In genomic region chr19:46983352-46983965, GRCm38 (mm10) we compare ENCODE assay signal across 10 mouse cellular contexts. TPM values are rescaled to one million over a fixed set of nuclear protein-coding genes. Genes with fewer than 3 reads are reported as not detected.
DNase-seq lines count a peak whose midpoint lies in the region; ATAC-seq and TF ChIP-seq lines count a peak whose summit lies in the region.
"Had no signal": no experiment of that assay in that cellular context is flagged by ENCODE, and none has a peak within 500 bp of the region (broad histone marks: within the 10 kb centered on the region; RNA-seq: fewer than 3 reads in every experiment).

No protein-coding gene starts in this region.

- 28% methylated on average over 14 of the region's 14 CpGs for WGBS in kidney, embryonic 14.5 days
- WGBS in embryonic facial prominence, embryonic 13.5 days: 42% methylated on average over 14 of the region's 14 CpGs
- WGBS in liver, embryonic 13.5 days (ENCODE audit: insufficient replicate concordance): 49% methylated on average over 14 of the region's 14 CpGs
- WGBS in hindbrain, embryonic 11.5 days: 53% methylated on average over 14 of the region's 14 CpGs

- no peaks in the 10 kb centered on the region for H3K9me3 ChIP-seq in kidney, embryonic 14.5 days (ENCODE audit: control insufficient read depth, low read length)
- H3K9me3 ChIP-seq in ES-E14 (ENCODE audit: control insufficient read depth, insufficient read depth, low read depth, low read length): no peaks in the 10 kb centered on the region
- H3K9me3 ChIP-seq in embryonic facial prominence, embryonic 13.5 days: no peaks in the 10 kb centered on the region
- H3K9me3 ChIP-seq in liver, embryonic 13.5 days (replicated peaks): no peaks in the 10 kb centered on the region
- H3K9me3 ChIP-seq in hindbrain, embryonic 11.5 days (ENCODE audit: control insufficient read depth, low read length): no peaks in the 10 kb centered on the region
- H3K9me3 ChIP-seq: limb, embryonic 12.5 days had no signal

- no peak overlapping the region for H3K4me3 ChIP-seq in kidney, embryonic 14.5 days (ENCODE audit: low read length)
- peak overlapping the region in 1 of 2 experiments; percentile 11; a peak in 2 of 4 replicates for H3K4me3 ChIP-seq in ES-E14 (ENCODE audit: insufficient read depth in 1 of 2, low read depth in 1 of 2, low read length in 2 of 2, poor library complexity in 1 of 2, severe bottlenecking in 1 of 2)
- H3K4me3 ChIP-seq in embryonic facial prominence, embryonic 13.5 days: no peak overlapping the region
- H3K4me3 ChIP-seq in liver, embryonic 13.5 days (replicated peaks): peak overlapping the region; percentile 35; the same call in 1 of the 2 replicates
- no peak overlapping the region for H3K4me3 ChIP-seq in hindbrain, embryonic 11.5 days (ENCODE audit: low read depth, low read length)
- H3K4me3 ChIP-seq: limb, embryonic 12.5 days had no signal

- H3K9ac ChIP-seq in kidney, embryonic 14.5 days (ENCODE audit: low read depth, low read length): no peak overlapping the region
- peak overlapping the region; percentile 2; the same call in 1 of the 2 replicates for H3K9ac ChIP-seq in ES-E14 (ENCODE audit: insufficient read depth, low read depth, low read length, poor library complexity, severe bottlenecking)
- no peak overlapping the region for H3K9ac ChIP-seq in embryonic facial prominence, embryonic 13.5 days
- peak overlapping the region; percentile 20 for H3K9ac ChIP-seq in liver, embryonic 13.5 days
- H3K9ac ChIP-seq in hindbrain, embryonic 11.5 days (ENCODE audit: low read depth, low read length): no peak overlapping the region
- H3K9ac ChIP-seq: limb, embryonic 12.5 days had no signal

- H3K4me1 ChIP-seq in kidney, embryonic 14.5 days (ENCODE audit: control insufficient read depth, insufficient read depth, low read length): peaks cover 14% of the 10 kb centered on the region
- H3K4me1 ChIP-seq in ES-E14 (ENCODE audit: control insufficient read depth in 2 of 2, insufficient read depth in 2 of 2, low read length in 2 of 2, poor library complexity in 1 of 2): peaks cover 8 to 25% of the 10 kb centered on the region in 2 experiments; a peak in 3 of 4 replicates
- peaks cover 12% of the 10 kb centered on the region for H3K4me1 ChIP-seq in embryonic facial prominence, embryonic 13.5 days
- peaks cover 88% of the 10 kb centered on the region for H3K4me1 ChIP-seq in liver, embryonic 13.5 days (replicated peaks)
- H3K4me1 ChIP-seq in hindbrain, embryonic 11.5 days (replicated peaks; ENCODE audit: control insufficient read depth, insufficient read depth, low read length): peaks cover under 1% of the 10 kb centered on the region; the same call in 1 of the 2 replicates

- ATAC-seq in kidney, embryonic 14.5 days (ENCODE audit: low FRiP score, low TSS enrichment): no peak
- ATAC-seq in embryonic facial prominence, embryonic 13.5 days (ENCODE audit: insufficient number of reproducible peaks, insufficient read depth, low FRiP score, low TSS enrichment, low read depth): no peak
- ATAC-seq in liver, embryonic 13.5 days (ENCODE audit: low read depth): no peak
- no peak for ATAC-seq in hindbrain, embryonic 11.5 days (ENCODE audit: low FRiP score)

- H3K4me2 ChIP-seq in kidney, embryonic 14.5 days (replicated peaks; ENCODE audit: low read depth, low read length): no peak overlapping the region
- H3K4me2 ChIP-seq in embryonic facial prominence, embryonic 13.5 days: no peak overlapping the region; the same call in 1 of the 2 replicates
- peak overlapping the region; percentile 61 for H3K4me2 ChIP-seq in liver, embryonic 13.5 days
- no peak overlapping the region for H3K4me2 ChIP-seq in hindbrain, embryonic 11.5 days (replicated peaks; ENCODE audit: low read depth, low read length)

- DNase-seq in kidney, adult 8-10 months: no peak
- DNase-seq in ES-E14 (ENCODE audit: low read depth, low spot score): no peak
- no peak for DNase-seq in liver, embryonic 13.5 days
- DNase-seq in gastrocnemius, adult 8-10 months (ENCODE audit: low spot score in 2 of 2): no peak
- no peak for DNase-seq in hindbrain, embryonic 11.5 days (ENCODE audit: low spot score)
- DNase-seq in cerebellum, adult 8-10 months: no peak

- no peaks in the 10 kb centered on the region for H3K27me3 ChIP-seq in kidney, embryonic 14.5 days (ENCODE audit: control insufficient read depth, insufficient read depth, low read length)
- H3K27me3 ChIP-seq in embryonic facial prominence, embryonic 13.5 days: no peaks in the 10 kb centered on the region
- no peaks in the 10 kb centered on the region for H3K27me3 ChIP-seq in liver, embryonic 13.5 days
- H3K27me3 ChIP-seq in hindbrain, embryonic 11.5 days (ENCODE audit: control insufficient read depth, insufficient read depth, low read length): no peaks in the 10 kb centered on the region
- H3K27me3 ChIP-seq: limb, embryonic 12.5 days had no signal

- in situ Hi-C loops in ES-E14 (cut with MboI; ENCODE audit: low sequenced_read_pairs in 2 of 2, unreplicated experiment in 2 of 2): loop anchor here in 1 of 2 experiments (10.0 kb wide), 1 partner anchor 219 kb away; the partner anchor contains the start of gene Cnnm2

- H3K36me3 ChIP-seq in kidney, embryonic 14.5 days (ENCODE audit: control insufficient read depth, insufficient read depth, low read length): no peaks in the 10 kb centered on the region
- no peaks in the 10 kb centered on the region for H3K36me3 ChIP-seq in ES-E14 (ENCODE audit: control insufficient read depth, insufficient read depth, low read length, poor library complexity, severe bottlenecking)
- H3K36me3 ChIP-seq in embryonic facial prominence, embryonic 13.5 days: no peaks in the 10 kb centered on the region
- no peaks in the 10 kb centered on the region for H3K36me3 ChIP-seq in liver, embryonic 13.5 days
- no peaks in the 10 kb centered on the region for H3K36me3 ChIP-seq in hindbrain, embryonic 11.5 days (ENCODE audit: control insufficient read depth, insufficient read depth, low read length)
- H3K36me3 ChIP-seq: limb, embryonic 12.5 days had no signal

- peak overlapping the region; percentile 78 for H3K27ac ChIP-seq in kidney, embryonic 14.5 days (ENCODE audit: low read depth, low read length)
- H3K27ac ChIP-seq in ES-E14 (ENCODE audit: insufficient read depth, low read depth, low read length, poor library complexity, severe bottlenecking): peak overlapping the region; percentile 16
- H3K27ac ChIP-seq in embryonic facial prominence, embryonic 13.5 days: peak overlapping the region; percentile 34; the same call in 1 of the 2 replicates
- peak overlapping the region; percentile 86 for H3K27ac ChIP-seq in liver, embryonic 13.5 days
- no peak overlapping the region for H3K27ac ChIP-seq in hindbrain, embryonic 11.5 days (ENCODE audit: low read depth, low read length)
- H3K27ac ChIP-seq: limb, embryonic 12.5 days had no signal

TF ChIP-seq in ES-E14, 5 proteins besides CTCF, POLR2A, EP300 and RAD21:
- no peak for TF ChIP-seq ZNF384 (IDR thresholded peaks at IDR 0.05; ENCODE audit: low read depth, low read length)
- TF ChIP-seq CHD2 (IDR thresholded peaks at IDR 0.05; ENCODE audit: low read depth, low read length): no peak
- TF ChIP-seq MAFK (IDR thresholded peaks at IDR 0.05; ENCODE audit: insufficient read depth, low read depth, low read length): no peak
- TF ChIP-seq ZC3H11A (IDR thresholded peaks at IDR 0.05; ENCODE audit: borderline replicate concordance, low read depth, low read length): no peak
- TF ChIP-seq HCFC1 (IDR thresholded peaks at IDR 0.05; ENCODE audit: borderline replicate concordance, insufficient read depth, low read length): no peak

RNA-seq across cellular contexts. Expression of gene Ina, which starts 31.0 kb away (rescaled TPM):
- polyA plus RNA-seq in kidney, embryonic 14.5 days (2014; fragmentation: Nextera tagmentation; extraction: Ambion mirVana): 0.31 and 0.41 TPM in 2 replicates
- 9.8 and 18.4 TPM in 2 replicates for total RNA-seq in ES-E14 (2012; rRNA removed)
- polyA plus RNA-seq in embryonic facial prominence, embryonic 13.5 days (2015; fragmentation: Nextera tagmentation; extraction: Ambion mirVana): 8.4 TPM in 2 replicates
- 0.58 and 0.71 TPM in 2 replicates for polyA plus RNA-seq in liver, embryonic 13.5 days (2015; fragmentation: Nextera tagmentation; extraction: Ambion mirVana)
- total RNA-seq in gastrocnemius, adult 8-10 months (2022): not detected
- polyA plus RNA-seq in hindbrain, embryonic 11.5 days (2014; fragmentation: Nextera tagmentation; extraction: Ambion mirVana): 266 and 290 TPM in 2 replicates
- total RNA-seq: granulocyte monocyte progenitor cell, adult 5-6 weeks had no signal

RNA-seq across cellular contexts. Expression of gene Nt5c2, which starts 31.5 kb away (rescaled TPM):
- 61.5 and 80.2 TPM in 2 replicates for polyA plus RNA-seq in kidney, embryonic 14.5 days (2014; fragmentation: Nextera tagmentation; extraction: Ambion mirVana)
- total RNA-seq in ES-E14 (2012; rRNA removed): 26.9 and 27.0 TPM in 2 replicates
- 69.1 and 77.3 TPM in 2 replicates for polyA plus RNA-seq in embryonic facial prominence, embryonic 13.5 days (2015; fragmentation: Nextera tagmentation; extraction: Ambion mirVana)
- polyA plus RNA-seq in liver, embryonic 13.5 days (2015; fragmentation: Nextera tagmentation; extraction: Ambion mirVana): 61.0 and 69.1 TPM in 2 replicates
- 10 to 100 TPM in 1 of 4 experiments, 1 to 10 TPM in 3; 5.8 to 10.2 (median 8.1) TPM for total RNA-seq in gastrocnemius, adult 8-10 months (2022)
- 81.5 and 90.6 TPM in 2 replicates for polyA plus RNA-seq in hindbrain, embryonic 11.5 days (2014; fragmentation: Nextera tagmentation; extraction: Ambion mirVana)

Comparison
In these comparisons a context has a peak if more than half of its experiments do, and no peak if none do; other contexts are left out.
1. H3K9ac ChIP-seq: peak in ES-E14 (single experiment) and liver, embryonic 13.5 days (single experiment); none in kidney, embryonic 14.5 days (single experiment), embryonic facial prominence, embryonic 13.5 days (single experiment) and hindbrain, embryonic 11.5 days (single experiment).
2. RNA of gene Ina, which starts 31.0 kb away (polyA plus RNA-seq): 266 to 290 TPM in hindbrain, embryonic 11.5 days; 8.4 TPM in embryonic facial prominence, embryonic 13.5 days, 0.58 to 0.71 TPM in liver, embryonic 13.5 days and 0.31 to 0.41 TPM in kidney, embryonic 14.5 days; every median in the first group is over 10 times any median in the second.